Mouse (Mus musculus) stomach, embryonic 14.5 days (tissue): ENCODE data around the gene Gnpat. TPM values are rescaled to one million over a fixed set of nuclear protein-coding genes. Genes with fewer than 3 reads are reported as not detected.

ENCODE experiments used
- ATAC-seq: fragments of 200-750 bp; cut with Nextera tagmentation; 2 replicates; pipeline ENCODE4 v1.8.0; 2017; ENCODE audit warnings: low read depth, moderate TSS enrichment; ENCODE audit not compliant: insufficient number of reproducible peaks, insufficient read depth, low FRiP score
- H3K27ac ChIP-seq: fragments of 300-500 bp; sonication (generic); 2 replicates; pipeline ENCODE4 v1.5.1; 2014; ENCODE audit warnings: mild to moderate bottlenecking, low read length, moderate library complexity, mixed read lengths
- H3K27me3 ChIP-seq: fragments of 300-500 bp; sonication (generic); 2 replicates; pipeline ENCODE4 v1.6.1; 2014; ENCODE audit warnings: low read length, control low read depth, mixed read lengths; ENCODE audit not compliant: control insufficient read depth, insufficient read depth
- H3K36me3 ChIP-seq: fragments of 300-500 bp; sonication (generic); 2 replicates; pipeline ENCODE4 v1.6.1; 2014; ENCODE audit warnings: mild to moderate bottlenecking, control low read depth, low read length, moderate library complexity, mixed read lengths; ENCODE audit not compliant: control insufficient read depth, insufficient read depth
- H3K4me1 ChIP-seq: fragments of 300-500 bp; sonication (generic); 2 replicates; pipeline ENCODE4 v1.6.1; 2014; ENCODE audit warnings: low read length, control low read depth, mixed read lengths; ENCODE audit not compliant: control insufficient read depth, insufficient read depth
- H3K4me2 ChIP-seq: fragments of 300-500 bp; sonication (generic); replicated peaks from 2 replicates; pipeline ENCODE4 v1.6.1; 2014; ENCODE audit warnings: low read depth, low read length, control low read depth
- H3K4me3 ChIP-seq: fragments of 300-500 bp; sonication (generic); 2 replicates; pipeline ENCODE4 v1.5.1; 2014; ENCODE audit warnings: low read depth, low read length, control low read depth
- H3K9ac ChIP-seq: fragments of 300-500 bp; sonication (generic); replicated peaks from 2 replicates; pipeline ENCODE4 v1.6.1; 2014; ENCODE audit warnings: low read depth, mild to moderate bottlenecking, control low read depth, low read length, moderate library complexity, mixed read lengths
- H3K9me3 ChIP-seq: fragments of 300-500 bp; sonication (generic); 2 replicates; pipeline ENCODE4 v1.6.1; 2016; ENCODE audit warnings: low read depth, low read length, control low read depth; ENCODE audit not compliant: control insufficient read depth
- WGBS: fragments of 180-500 bp; shearing (Covaris S2); extraction: QIAGEN DNeasy Blood & Tissue Kit; methylation state at CpG from one replicate; pipeline ENCODE4 v1.1.7; 2014; 5-methylcytosine and 5-hydroxymethylcytosine counted together
- polyA plus RNA-seq: library from polyadenylated mRNA; unstranded; fragments of >200 nt; fragmentation: Nextera tagmentation; extraction: Ambion mirVana; gene quantifications from 2 replicates; pipeline ENCODE4 v1.2.1, GENCODE M21; 2014

Gnpat gene
- polyA plus RNA-seq, 1 experiment from 2014 or later: 98.0 TPM

GRCm38 (mm10) chr8:124853511-124853910 is 9.3 kb upstream of the Gnpat start:
- H3K36me3 ChIP-seq: peaks cover 37% of the 10 kb centered on the region
- no peak overlapping the region for H3K4me3 ChIP-seq
- H3K27ac ChIP-seq: no peak overlapping the region
- 92% methylated on average over 1 of the region's 1 CpGs for WGBS
- H3K4me1 ChIP-seq: no peaks in the 10 kb centered on the region
- H3K9ac ChIP-seq: no peak overlapping the region
- H3K9me3 ChIP-seq: peaks cover 19% of the 10 kb centered on the region; the same call in 1 of the 2 replicates
- H3K27me3 ChIP-seq: no peaks in the 10 kb centered on the region
- ATAC-seq: no peak
- no peak overlapping the region for H3K4me2 ChIP-seq

- Histone ChIP-seq H3K36me3 (peaks cover 48% of the 10 kb centered on the region), H3K4me2 (no peak overlapping the region)
- no peak for ATAC-seq
These were observed 3.4 kb upstream of the Gnpat start for GRCm38 (mm10) chr8:124859466-124859865.

GRCm38 (mm10) chr8:124860188-124860587 is 2.6 kb upstream of the Gnpat start:
- peaks cover 3% of the 10 kb centered on the region; the same call in 1 of the 2 replicates for H3K9me3 ChIP-seq
- peaks cover 43% of the 10 kb centered on the region for H3K36me3 ChIP-seq
- no peak overlapping the region for H3K4me2 ChIP-seq
- no peak overlapping the region for H3K27ac ChIP-seq
- WGBS: 91% methylated on average over 3 of the region's 3 CpGs
- H3K9ac ChIP-seq: no peak overlapping the region
- H3K4me3 ChIP-seq: no peak overlapping the region
- no peak for ATAC-seq
- no peaks in the 10 kb centered on the region for H3K27me3 ChIP-seq
- 0 out of 2 replicates have a peak, but pooled peaks cover 3% of the 10 kb centered on the region for H3K4me1 ChIP-seq

More at GRCm38 (mm10) chr8:124859466-124859865, 3.4 kb upstream of the Gnpat start:
- 0 out of 2 replicates have a peak, but pooled peaks cover 3% of the 10 kb centered on the region for H3K4me1 ChIP-seq
- no peak overlapping the region for H3K4me3 ChIP-seq
- peaks cover 9% of the 10 kb centered on the region; the same call in 1 of the 2 replicates for H3K9me3 ChIP-seq
- no peaks in the 10 kb centered on the region for H3K27me3 ChIP-seq
- no peak overlapping the region for H3K27ac ChIP-seq
- H3K9ac ChIP-seq: no peak overlapping the region

- WGBS: 0% methylated on average over 31 of the region's 33 CpGs
- H3K4me1 ChIP-seq: 0 out of 2 replicates have a peak, but pooled peaks cover 3% of the 10 kb centered on the region
- peak overlapping the region; percentile 92 for H3K27ac ChIP-seq
- H3K4me3 ChIP-seq: peak overlapping the region; percentile 96
- peak; percentile 70; the same call in 1 of the 2 replicates for ATAC-seq
- H3K9me3 ChIP-seq: no peaks in the 10 kb centered on the region
- peaks cover 25% of the 10 kb centered on the region for H3K36me3 ChIP-seq
- peak overlapping the region; percentile 95 for H3K9ac ChIP-seq
- H3K27me3 ChIP-seq: no peaks in the 10 kb centered on the region
- H3K4me2 ChIP-seq: peak overlapping the region; percentile 83
These were observed 387 bp downstream of the Gnpat start for GRCm38 (mm10) chr8:124863163-124863677.

GRCm38 (mm10) chr8:124863729-124864128 is 896 bp downstream of the Gnpat start:
- H3K4me2 ChIP-seq: peak overlapping the region; percentile 83
- 14% methylated on average over 8 of the region's 8 CpGs for WGBS
- peaks cover 21% of the 10 kb centered on the region for H3K36me3 ChIP-seq
- no peaks in the 10 kb centered on the region for H3K27me3 ChIP-seq
- no peaks in the 10 kb centered on the region for H3K9me3 ChIP-seq
- ATAC-seq: no peak
- peak overlapping the region; percentile 95 for H3K9ac ChIP-seq
- peak overlapping the region; percentile 96 for H3K4me3 ChIP-seq
- H3K4me1 ChIP-seq: 0 out of 2 replicates have a peak, but pooled peaks cover 3% of the 10 kb centered on the region
- H3K27ac ChIP-seq: peak overlapping the region; percentile 92; the same call in 1 of the 2 replicates

- Histone ChIP-seq H3K4me1 (0 out of 2 replicates have a peak, but pooled peaks cover 3% of the 10 kb centered on the region), H3K27me3 (no peaks in the 10 kb centered on the region), H3K36me3 (0 out of 2 replicates have a peak, but pooled peaks cover under 1% of the 10 kb centered on the region), H3K27ac (no peak overlapping the region), H3K9ac (no peak overlapping the region), H3K4me3 (no peak overlapping the region), H3K4me2 (no peak overlapping the region), H3K9me3 (no peaks in the 10 kb centered on the region)
- ATAC-seq: no peak
- 74% methylated on average over 3 of the region's 3 CpGs for WGBS
These were observed 3.8 kb downstream of the Gnpat start for GRCm38 (mm10) chr8:124866669-124867068.

- Histone ChIP-seq H3K9me3 (no peaks in the 10 kb centered on the region), H3K4me1 (0 out of 2 replicates have a peak, but pooled peaks cover 3% of the 10 kb centered on the region), H3K27ac (no peak overlapping the region), H3K4me3 (no peak overlapping the region), H3K4me2 (no peak overlapping the region), H3K27me3 (no peaks in the 10 kb centered on the region), H3K36me3 (peaks cover 5% of the 10 kb centered on the region), H3K9ac (no peak overlapping the region)
- ATAC-seq: no peak
- 60% methylated on average over 2 of the region's 2 CpGs for WGBS
These were observed 4.3 kb downstream of the Gnpat start for GRCm38 (mm10) chr8:124867126-124867525.

- Histone ChIP-seq H3K4me1 (no peaks in the 10 kb centered on the region), H3K36me3 (peaks cover 29% of the 10 kb centered on the region), H3K27me3 (no peaks in the 10 kb centered on the region), H3K4me2 (no peak overlapping the region), H3K4me3 (no peak overlapping the region), H3K9me3 (no peaks in the 10 kb centered on the region), H3K27ac (no peak overlapping the region), H3K9ac (no peak overlapping the region)
- no peak for ATAC-seq
- 63% methylated on average over 6 of the region's 6 CpGs for WGBS
These were observed 6.9 kb downstream of the Gnpat start for GRCm38 (mm10) chr8:124869708-124870107.

GRCm38 (mm10) chr8:124871474-124871873 is 8.6 kb downstream of the Gnpat start:
- Histone ChIP-seq H3K27ac (no peak overlapping the region), H3K36me3 (peaks cover 43% of the 10 kb centered on the region), H3K4me2 (no peak overlapping the region), H3K27me3 (no peaks in the 10 kb centered on the region), H3K4me1 (no peaks in the 10 kb centered on the region), H3K9ac (no peak overlapping the region), H3K4me3 (no peak overlapping the region), H3K9me3 (no peaks in the 10 kb centered on the region)
- no peak for ATAC-seq
- WGBS: 89% methylated on average over 7 of the region's 7 CpGs
